Mouse (Mus musculus) intestine, embryonic 16.5 days (tissue): Measurements from ENCODE around the gene Fam89a. TPM values are rescaled to one million over a fixed set of nuclear protein-coding genes. Genes with fewer than 3 reads are reported as not detected.

ENCODE experiments used
- ATAC-seq: fragments of 200-750 bp; cut with Nextera tagmentation; 2 replicates; pipeline ENCODE4 v1.8.0; 2017; ENCODE audit warnings: moderate TSS enrichment, moderate library complexity
- H3K27ac ChIP-seq: fragments of 300-500 bp; sonication (generic); 2 replicates; pipeline ENCODE4 v1.5.1; 2014; ENCODE audit warnings: mild to moderate bottlenecking, low read length
- H3K27me3 ChIP-seq: fragments of 300-500 bp; sonication (generic); replicated peaks from 2 replicates; pipeline ENCODE4 v1.6.1; 2014; ENCODE audit warnings: low read length, control low read depth, mixed read lengths; ENCODE audit not compliant: control insufficient read depth, insufficient read depth
- H3K36me3 ChIP-seq: fragments of 300-500 bp; sonication (generic); 2 replicates; pipeline ENCODE4 v1.6.1; 2014; ENCODE audit warnings: low read length, control low read depth; ENCODE audit not compliant: control insufficient read depth, insufficient read depth
- H3K4me1 ChIP-seq: fragments of 300-500 bp; sonication (generic); 2 replicates; pipeline ENCODE4 v1.6.1; 2014; ENCODE audit warnings: low read length, control low read depth, mixed read lengths; ENCODE audit not compliant: control insufficient read depth, insufficient read depth
- H3K4me2 ChIP-seq: fragments of 300-500 bp; sonication (generic); 2 replicates; pipeline ENCODE4 v1.6.1; 2014; ENCODE audit warnings: low read depth, low read length, control low read depth
- H3K4me3 ChIP-seq: fragments of 300-500 bp; sonication (generic); 2 replicates; pipeline ENCODE4 v1.5.1; 2014; ENCODE audit warnings: mild to moderate bottlenecking, low read length
- H3K9ac ChIP-seq: fragments of 300-500 bp; sonication (generic); 2 replicates; pipeline ENCODE4 v1.6.1; 2014; ENCODE audit warnings: low read depth, low read length
- H3K9me3 ChIP-seq: fragments of 300-500 bp; sonication (generic); 2 replicates; pipeline ENCODE4 v1.6.1; 2016; ENCODE audit warnings: low read length, control low read depth; ENCODE audit not compliant: control insufficient read depth
- WGBS: fragments of 180-500 bp; shearing (Covaris S2); extraction: QIAGEN DNeasy Blood & Tissue Kit; methylation state at CpG from one replicate; pipeline ENCODE4 v1.1.7; 2014; 5-methylcytosine and 5-hydroxymethylcytosine counted together
- polyA plus RNA-seq: library from polyadenylated mRNA; unstranded; fragments of >200 nt; fragmentation: Nextera tagmentation; extraction: Ambion mirVana; gene quantifications from 2 replicates; pipeline ENCODE4 v1.2.1, GENCODE M21; 2015

The Fam89a gene
- polyA plus RNA-seq, 1 experiment from 2014 or later, result 2.9 TPM

- no peak overlapping the region for H3K27ac ChIP-seq
- H3K27me3 ChIP-seq, result no peaks in the 10 kb centered on the region
- no peaks in the 10 kb centered on the region for H3K9me3 ChIP-seq
- 61% methylated on average over 4 of the region's 4 CpGs for WGBS
- no peak overlapping the region for H3K4me3 ChIP-seq
- 0 out of 2 replicates have a peak, but pooled peaks cover 4% of the 10 kb centered on the region for H3K4me1 ChIP-seq
- H3K9ac ChIP-seq, result no peak overlapping the region
- H3K4me2 ChIP-seq, result no peak overlapping the region
- ATAC-seq, result no peak
- H3K36me3 ChIP-seq, result no peaks in the 10 kb centered on the region
Observed at GRCm38 (mm10) chr8:124703526-124703925, 48.1 kb downstream of the Fam89a start.

- Histone ChIP-seq H3K27ac (no peak overlapping the region), H3K9ac (no peak overlapping the region), H3K4me2 (no peak overlapping the region), H3K4me3 (no peak overlapping the region), H3K36me3 (no peaks in the 10 kb centered on the region), H3K27me3 (no peaks in the 10 kb centered on the region), H3K9me3 (no peaks in the 10 kb centered on the region), H3K4me1 (0 out of 2 replicates have a peak, but pooled peaks cover 4% of the 10 kb centered on the region)
- 91% methylated on average over 3 of the region's 3 CpGs for WGBS
- no peak for ATAC-seq
Observed at GRCm38 (mm10) chr8:124702183-124702582, 49.4 kb downstream of the Fam89a start.

GRCm38 (mm10) chr8:124701023-124701422 is 50.6 kb downstream of the Fam89a start:
- Histone ChIP-seq H3K36me3 (no peaks in the 10 kb centered on the region), H3K4me2 (no peak overlapping the region), H3K27ac (no peak overlapping the region), H3K9me3 (no peaks in the 10 kb centered on the region), H3K27me3 (no peaks in the 10 kb centered on the region), H3K9ac (no peak overlapping the region), H3K4me3 (no peak overlapping the region), H3K4me1 (peaks cover 3% of the 10 kb centered on the region; the same call in 1 of the 2 replicates)
- ATAC-seq, result no peak
- 80% methylated on average over 9 of the region's 9 CpGs for WGBS

- H3K4me2 ChIP-seq, result no peak overlapping the region
- 91% methylated on average over 5 of the region's 5 CpGs for WGBS
- H3K9me3 ChIP-seq, result no peaks in the 10 kb centered on the region
- peaks cover 5% of the 10 kb centered on the region; the same call in 1 of the 2 replicates for H3K4me1 ChIP-seq
- no peak overlapping the region for H3K9ac ChIP-seq
- no peak for ATAC-seq
- no peak overlapping the region for H3K4me3 ChIP-seq
- no peak overlapping the region for H3K27ac ChIP-seq
- H3K27me3 ChIP-seq, result no peaks in the 10 kb centered on the region
- H3K36me3 ChIP-seq, result no peaks in the 10 kb centered on the region
Observed at GRCm38 (mm10) chr8:124700271-124700670, 51.4 kb downstream of the Fam89a start.

- Histone ChIP-seq H3K27me3 (no peaks in the 10 kb centered on the region), H3K4me2 (no peak overlapping the region), H3K9ac (no peak overlapping the region), H3K4me3 (no peak overlapping the region), H3K36me3 (peaks cover 3% of the 10 kb centered on the region; the same call in 1 of the 2 replicates), H3K27ac (peak overlapping the region; percentile 45), H3K4me1 (peaks cover 11% of the 10 kb centered on the region), H3K9me3 (no peaks in the 10 kb centered on the region)
- ATAC-seq, result peak; percentile 93
- 77% methylated on average over 22 of the region's 22 CpGs for WGBS
Observed at GRCm38 (mm10) chr8:124695424-124696100, 56.1 kb downstream of the Fam89a start.

GRCm38 (mm10) chr8:124691706-124692105 is 59.9 kb downstream of the Fam89a start:
- H3K27ac ChIP-seq, result no peak overlapping the region
- H3K4me2 ChIP-seq, result no peak overlapping the region
- H3K4me3 ChIP-seq, result no peak overlapping the region
- no peak for ATAC-seq
- peaks cover 11% of the 10 kb centered on the region for H3K4me1 ChIP-seq
- no peaks in the 10 kb centered on the region for H3K9me3 ChIP-seq
- 94% methylated on average over 4 of the region's 4 CpGs for WGBS
- H3K9ac ChIP-seq, result no peak overlapping the region
- H3K36me3 ChIP-seq, result peaks cover 12% of the 10 kb centered on the region
- no peaks in the 10 kb centered on the region for H3K27me3 ChIP-seq

Other genes starting within 250 kb of the Fam89a start
- 35.5 and 37.6 TPM in 2 replicates for gene Cog2, start 231.1 kb downstream of the Fam89a start, polyA plus RNA-seq
- gene Agt, start 182.1 kb downstream of the Fam89a start, polyA plus RNA-seq, result 5.9 and 8.4 TPM in 2 replicates
- gene Capn9, start 175.7 kb downstream of the Fam89a start, polyA plus RNA-seq, result 2.3 and 2.9 TPM in 2 replicates
- gene 2310022B05Rik, start 88.5 kb downstream of the Fam89a start, polyA plus RNA-seq, result 17.0 and 20.8 TPM in 2 replicates
- gene Ttc13, start 29.8 kb downstream of the Fam89a start, polyA plus RNA-seq, result 34.7 and 35.0 TPM in 2 replicates
- 15.2 and 17.1 TPM in 2 replicates for gene Arv1, start 29.7 kb downstream of the Fam89a start, polyA plus RNA-seq
- gene Trim67, start 41.3 kb upstream of the Fam89a start, polyA plus RNA-seq, result 0.32 and 0.38 TPM in 2 replicates
- 75.4 and 83.6 TPM in 2 replicates for gene Gnpat, start 111.2 kb upstream of the Fam89a start, polyA plus RNA-seq
- gene 2810004N23Rik, start 111.3 kb upstream of the Fam89a start, polyA plus RNA-seq, result 41.7 and 42.8 TPM in 2 replicates
- 3.2 and 6.0 TPM in 2 replicates for gene Exoc8, start 145.9 kb upstream of the Fam89a start, polyA plus RNA-seq
- 6.1 and 6.7 TPM in 2 replicates for gene Sprtn, start 146.1 kb upstream of the Fam89a start, polyA plus RNA-seq
- 9.4 and 11.0 TPM in 2 replicates for gene Egln1, start 197.5 kb upstream of the Fam89a start, polyA plus RNA-seq